Mouse (Mus musculus) thymus, adult 2 months (tissue): ENCODE measurements around the gene Tnfrsf13b.

Experiments
- CTCF ChIP-seq: fragments of 200-500 bp; IDR thresholded peaks from 2 replicates; pipeline ENCODE4 v1.5.1; 2012; ENCODE audit warnings: mild to moderate bottlenecking, control low read depth, low read length, moderate library complexity, borderline replicate concordance; ENCODE audit not compliant: control insufficient read depth, poor library complexity, insufficient read depth; ENCODE audit errors: extremely low read depth
- POLR2A ChIP-seq: fragments of 200-500 bp; IDR thresholded peaks from 2 replicates; pipeline ENCODE4 v1.6.1; 2012; ENCODE audit warnings: mild to moderate bottlenecking, low read length, control low read depth, moderate library complexity; ENCODE audit not compliant: control insufficient read depth, poor library complexity, insufficient read depth; ENCODE audit errors: extremely low read depth

- TF ChIP-seq CTCF (no peak), POLR2A (no peak)
These were observed 38.3 kb downstream of the Tnfrsf13b start for GRCm38 (mm10) chr11:61164881-61165280.
